Comparison of ENCODE assay signal across 9 mouse cellular contexts in genomic region chr19:37237712-37238437, GRCm38 (mm10). TPM values are rescaled to one million over a fixed set of nuclear protein-coding genes. Genes with fewer than 3 reads are reported as not detected.
A peak's percentile ranks its signal among the peaks of the same experiment; 100 is the strongest.
DNase-seq lines count a peak whose midpoint lies in the region; ATAC-seq and TF ChIP-seq lines count a peak whose summit lies in the region.
"Had no signal": no experiment of that assay in that cellular context is flagged by ENCODE, and none has a peak within 500 bp of the region (broad histone marks: within the 10 kb centered on the region; RNA-seq: fewer than 3 reads in every experiment).

No protein-coding gene starts in this region.

- H3K9ac ChIP-seq in forebrain, postnatal 0 days, result no peak overlapping the region
- H3K9ac ChIP-seq in midbrain, embryonic 12.5 days (replicated peaks), result no peak overlapping the region

- H3K27me3 ChIP-seq in G1E (ENCODE audit: insufficient read depth, low read length), result peaks cover 10% of the 10 kb centered on the region
- H3K27me3 ChIP-seq in forebrain, postnatal 0 days (ENCODE audit: insufficient read depth, low read length), result no peaks in the 10 kb centered on the region; the same call in 1 of the 2 replicates
- peaks cover 41% of the 10 kb centered on the region for H3K27me3 ChIP-seq in midbrain, embryonic 12.5 days

- no peak for TF ChIP-seq CTCF in G1E (IDR thresholded peaks at IDR 0.05; ENCODE audit: low read depth, low read length)
- TF ChIP-seq CTCF in forebrain, postnatal 0 days (IDR thresholded peaks at IDR 0.05; ENCODE audit: low read depth), result no peak

- peak; percentile 61 for ATAC-seq in G1E (ENCODE audit: extremely low read depth, insufficient number of reproducible peaks, low FRiP score, poor library complexity, severe bottlenecking)
- ATAC-seq in forebrain, postnatal 0 days, result peak; percentile 12; the same call in 1 of the 2 replicates
- no peak for ATAC-seq in midbrain, embryonic 12.5 days (ENCODE audit: low FRiP score, low read depth)

- peak overlapping the region; percentile 28; the same call in 1 of the 2 replicates for H3K4me2 ChIP-seq in forebrain, postnatal 0 days (ENCODE audit: low read depth)
- peak overlapping the region; percentile 2 for H3K4me2 ChIP-seq in midbrain, embryonic 12.5 days (replicated peaks)

- peak overlapping the region; percentile 67; the same call in 1 of the 2 replicates for H3K4me3 ChIP-seq in G1E (ENCODE audit: low read depth, low read length)
- H3K4me3 ChIP-seq in forebrain, postnatal 0 days (ENCODE audit: low read depth, low read length), result no peak overlapping the region
- no peak overlapping the region for H3K4me3 ChIP-seq in midbrain, embryonic 12.5 days

- peak; percentile 53 for DNase-seq in G1E (ENCODE audit: low spot score)
- DNase-seq in R1 (ENCODE audit: low read depth, low spot score), result peak; percentile 21
- DNase-seq in forebrain, postnatal 0 days, result no peak
- DNase-seq in ovary, adult 18-20 months (ENCODE audit: low spot score), result no peak
- DNase-seq in left cerebral cortex, postnatal 14 days (ENCODE audit: low spot score in 2 of 2), result no peak
- no peak for DNase-seq in thymus, postnatal 10 days (ENCODE audit: low spot score in 2 of 2)
- DNase-seq: cerebellum, postnatal 36 days had no signal

- H3K36me3 ChIP-seq in G1E (replicated peaks), result no peaks in the 10 kb centered on the region
- no peaks in the 10 kb centered on the region for H3K36me3 ChIP-seq in forebrain, postnatal 0 days (ENCODE audit: insufficient read depth)
- H3K36me3 ChIP-seq in midbrain, embryonic 12.5 days, result no peaks in the 10 kb centered on the region

- no peak overlapping the region for H3K27ac ChIP-seq in forebrain, postnatal 0 days (ENCODE audit: low read depth, low read length)
- no peak overlapping the region for H3K27ac ChIP-seq in midbrain, embryonic 12.5 days (replicated peaks)
- H3K27ac ChIP-seq: kidney, postnatal 0 days had no signal

- 8% methylated on average over 15 of the region's 15 CpGs for WGBS in forebrain, postnatal 0 days
- 8% methylated on average over 15 of the region's 15 CpGs for WGBS in midbrain, embryonic 12.5 days

- intact Hi-C loops in left cerebral cortex, postnatal 14 days (cut with DNase I), result no loop called here

- peaks cover 47% of the 10 kb centered on the region for H3K4me1 ChIP-seq in G1E (ENCODE audit: insufficient read depth, low read depth, low read length)
- 0 out of 2 replicates have a peak, but pooled peaks cover 5% of the 10 kb centered on the region for H3K4me1 ChIP-seq in forebrain, postnatal 0 days (ENCODE audit: insufficient read depth)
- peaks cover 25% of the 10 kb centered on the region for H3K4me1 ChIP-seq in midbrain, embryonic 12.5 days

- peaks cover 9% of the 10 kb centered on the region for H3K9me3 ChIP-seq in G1E (replicated peaks)
- H3K9me3 ChIP-seq in forebrain, postnatal 0 days (ENCODE audit: low read length), result no peaks in the 10 kb centered on the region
- no peaks in the 10 kb centered on the region for H3K9me3 ChIP-seq in midbrain, embryonic 12.5 days

RNA-seq across cellular contexts. Expression of gene Cpeb3, which starts 29.5 kb away (rescaled TPM):
- total RNA-seq in G1E (2014; fragmentation: Nextera tagmentation) (3.9 and 5.2 TPM in 2 replicates), G1E (2017) (2.0 and 2.4 TPM in 2 replicates)
- polyA plus RNA-seq in G1E (2012), result 2.0 and 2.9 TPM in 2 replicates
- total RNA-seq in forebrain, postnatal 0 days (2014; rRNA removed), result 12.9 and 18.1 TPM in 2 replicates
- polyA plus RNA-seq in forebrain, postnatal 0 days (2015; fragmentation: Nextera tagmentation; extraction: Ambion mirVana), result 3.9 and 7.9 TPM in 2 replicates
- 4.8 and 6.7 TPM in 2 replicates for polyA plus RNA-seq in midbrain, embryonic 12.5 days (2016; fragmentation: Nextera tagmentation; extraction: Ambion mirVana)
- 10 to 100 TPM; 68.8 to 69.3 TPM for total RNA-seq in left cerebral cortex, postnatal 14 days (2021)

RNA-seq across cellular contexts. Expression of gene March5, which starts 30.5 kb away (rescaled TPM):
- 131 and 133 TPM in 2 replicates for total RNA-seq in G1E (2014; fragmentation: Nextera tagmentation)
- total RNA-seq in G1E (2017), result 125 and 129 TPM in 2 replicates
- polyA plus RNA-seq in G1E (2012), result 64.5 and 92.4 TPM in 2 replicates
- total RNA-seq in forebrain, postnatal 0 days (2014; rRNA removed), result 94.9 and 102 TPM in 2 replicates
- 118 and 122 TPM in 2 replicates for polyA plus RNA-seq in forebrain, postnatal 0 days (2015; fragmentation: Nextera tagmentation; extraction: Ambion mirVana)
- polyA plus RNA-seq in midbrain, embryonic 12.5 days (2016; fragmentation: Nextera tagmentation; extraction: Ambion mirVana), result 150 and 161 TPM in 2 replicates
- 10 to 100 TPM; 89.1 to 94.1 TPM for total RNA-seq in left cerebral cortex, postnatal 14 days (2021)

Comparison
In these comparisons a context has a peak if more than half of its experiments do, and no peak if none do; other contexts are left out.
1. DNase-seq: peak in G1E (single experiment) and R1 (single experiment); none in forebrain, postnatal 0 days (single experiment), ovary, adult 18-20 months (single experiment), left cerebral cortex, postnatal 14 days (0 of 2) and thymus, postnatal 10 days (0 of 2).